Mouse (Mus musculus): ENCODE results near the gene R3hdm2. TPM values are rescaled to one million over a fixed set of nuclear protein-coding genes. Genes with fewer than 3 reads are reported as not detected.
A peak's percentile ranks its signal among the peaks of the same experiment; 100 is the strongest.

R3hdm2 gene
- total and polyA plus RNA-seq, 2 experiments from 2014 or later = 31.5 to 42.8 TPM

- TF ChIP-seq EP300 (IDR thresholded peaks at IDR 0.05; ENCODE audit: low read depth) (no peak), CTCF (IDR thresholded peaks at IDR 0.05; ENCODE audit: low read depth) (no peak)
- Histone ChIP-seq H3K9me3 (replicated peaks; ENCODE audit: control insufficient read depth, low read length) (no peaks in the 10 kb centered on the region), H3K27me3 (ENCODE audit: control insufficient read depth, insufficient read depth, low read length) (peaks cover 74% of the 10 kb centered on the region), H3K4me1 (ENCODE audit: control insufficient read depth, insufficient read depth) (peaks cover 6% of the 10 kb centered on the region), H3K36me3 (replicated peaks; ENCODE audit: control insufficient read depth, insufficient read depth, low read length) (no peaks in the 10 kb centered on the region), H3K4me3 (ENCODE audit: low read depth, low read length) (peak overlapping the region; percentile 40), H3K27ac (ENCODE audit: low read depth) (no peak overlapping the region), H3K4me2 (ENCODE audit: low read depth, low read length) (peak overlapping the region; percentile 59; the same call in 1 of the 2 replicates), H3K9ac (replicated peaks; ENCODE audit: low read depth, low read length) (no peak overlapping the region)
- ATAC-seq (ENCODE audit: insufficient read depth, low read depth) = no peak
- 3% methylated on average over 26 of the region's 26 CpGs for WGBS
- no peak for DNase-seq (ENCODE audit: low spot score)
These were observed 145.9 kb downstream of the R3hdm2 start for GRCm38 (mm10) chr10:127526048-127526447.

GRCm38 (mm10) chr10:127526681-127527080 lies 146.6 kb downstream of the R3hdm2 start:
- H3K9me3 ChIP-seq (replicated peaks; ENCODE audit: control insufficient read depth, low read length) = no peaks in the 10 kb centered on the region
- DNase-seq (ENCODE audit: low spot score) = peak; percentile 59
- no peaks in the 10 kb centered on the region for H3K36me3 ChIP-seq (replicated peaks; ENCODE audit: control insufficient read depth, insufficient read depth, low read length)
- H3K4me3 ChIP-seq (ENCODE audit: low read depth, low read length) = peak overlapping the region; percentile 40
- H3K4me2 ChIP-seq (ENCODE audit: low read depth, low read length) = peak overlapping the region; percentile 59
- peak; percentile 57 for ATAC-seq (ENCODE audit: insufficient read depth, low read depth)
- peaks cover 6% of the 10 kb centered on the region for H3K4me1 ChIP-seq (ENCODE audit: control insufficient read depth, insufficient read depth)
- no peak overlapping the region for H3K27ac ChIP-seq (ENCODE audit: low read depth)
- no peak overlapping the region for H3K9ac ChIP-seq (replicated peaks; ENCODE audit: low read depth, low read length)
- WGBS = 1% methylated on average over 26 of the region's 26 CpGs
- peaks cover 81% of the 10 kb centered on the region for H3K27me3 ChIP-seq (ENCODE audit: control insufficient read depth, insufficient read depth, low read length)
- peak; percentile 45 for TF ChIP-seq CTCF (IDR thresholded peaks at IDR 0.05; ENCODE audit: low read depth)
- TF ChIP-seq EP300 (IDR thresholded peaks at IDR 0.05; ENCODE audit: low read depth) = no peak

GRCm38 (mm10) chr10:127527481-127527880 lies 147.4 kb downstream of the R3hdm2 start:
- no peak overlapping the region for H3K4me3 ChIP-seq (ENCODE audit: low read depth, low read length)
- H3K4me1 ChIP-seq (ENCODE audit: control insufficient read depth, insufficient read depth) = peaks cover 6% of the 10 kb centered on the region; the same call in 1 of the 2 replicates
- 12% methylated on average over 17 of the region's 17 CpGs for WGBS
- H3K9ac ChIP-seq (replicated peaks; ENCODE audit: low read depth, low read length) = no peak overlapping the region
- peaks cover 89% of the 10 kb centered on the region for H3K27me3 ChIP-seq (ENCODE audit: control insufficient read depth, insufficient read depth, low read length)
- H3K4me2 ChIP-seq (ENCODE audit: low read depth, low read length) = no peak overlapping the region
- no peaks in the 10 kb centered on the region for H3K36me3 ChIP-seq (replicated peaks; ENCODE audit: control insufficient read depth, insufficient read depth, low read length)
- ATAC-seq (ENCODE audit: insufficient read depth, low read depth) = no peak
- TF ChIP-seq CTCF (IDR thresholded peaks at IDR 0.05; ENCODE audit: low read depth) = no peak
- no peak for TF ChIP-seq EP300 (IDR thresholded peaks at IDR 0.05; ENCODE audit: low read depth)
- H3K27ac ChIP-seq (ENCODE audit: low read depth) = no peak overlapping the region
- no peaks in the 10 kb centered on the region for H3K9me3 ChIP-seq (replicated peaks; ENCODE audit: control insufficient read depth, low read length)
- DNase-seq (ENCODE audit: low spot score) = no peak

GRCm38 (mm10) chr10:127530945-127531344 lies 150.8 kb downstream of the R3hdm2 start:
- TF ChIP-seq EP300 (IDR thresholded peaks at IDR 0.05; ENCODE audit: low read depth) (no peak), CTCF (IDR thresholded peaks at IDR 0.05; ENCODE audit: low read depth) (no peak)
- no peak for DNase-seq (ENCODE audit: low spot score)
- Histone ChIP-seq H3K4me2 (ENCODE audit: low read depth, low read length) (no peak overlapping the region), H3K9ac (replicated peaks; ENCODE audit: low read depth, low read length) (no peak overlapping the region), H3K9me3 (replicated peaks; ENCODE audit: control insufficient read depth, low read length) (no peaks in the 10 kb centered on the region), H3K4me1 (ENCODE audit: control insufficient read depth, insufficient read depth) (peaks cover 13% of the 10 kb centered on the region; the same call in 1 of the 2 replicates), H3K36me3 (replicated peaks; ENCODE audit: control insufficient read depth, insufficient read depth, low read length) (no peaks in the 10 kb centered on the region), H3K27ac (ENCODE audit: low read depth) (no peak overlapping the region), H3K27me3 (ENCODE audit: control insufficient read depth, insufficient read depth, low read length) (peaks cover 100% of the 10 kb centered on the region), H3K4me3 (ENCODE audit: low read depth, low read length) (no peak overlapping the region)
- ATAC-seq (ENCODE audit: insufficient read depth, low read depth) = no peak
- WGBS = under 1% methylated on average over 18 of the region's 25 CpGs

- no peaks in the 10 kb centered on the region for H3K36me3 ChIP-seq (replicated peaks; ENCODE audit: control insufficient read depth, insufficient read depth, low read length)
- peaks cover 8% of the 10 kb centered on the region; the same call in 1 of the 2 replicates for H3K4me1 ChIP-seq (ENCODE audit: control insufficient read depth, insufficient read depth)
- DNase-seq (ENCODE audit: low spot score) = no peak
- ATAC-seq (ENCODE audit: insufficient read depth, low read depth) = no peak
- 4% methylated on average over 4 of the region's 4 CpGs for WGBS
- H3K9ac ChIP-seq (replicated peaks; ENCODE audit: low read depth, low read length) = no peak overlapping the region
- no peak overlapping the region for H3K4me3 ChIP-seq (ENCODE audit: low read depth, low read length)
- TF ChIP-seq EP300 (IDR thresholded peaks at IDR 0.05; ENCODE audit: low read depth) (no peak), CTCF (IDR thresholded peaks at IDR 0.05; ENCODE audit: low read depth) (no peak)
- no peaks in the 10 kb centered on the region for H3K9me3 ChIP-seq (replicated peaks; ENCODE audit: control insufficient read depth, low read length)
- peaks cover 100% of the 10 kb centered on the region for H3K27me3 ChIP-seq (ENCODE audit: control insufficient read depth, insufficient read depth, low read length)
- H3K4me2 ChIP-seq (ENCODE audit: low read depth, low read length) = no peak overlapping the region
- no peak overlapping the region for H3K27ac ChIP-seq (ENCODE audit: low read depth)
These were observed 151.4 kb downstream of the R3hdm2 start for GRCm38 (mm10) chr10:127531548-127531947.

Measured in heart, postnatal 0 days (tissue).